Mouse (Mus musculus) embryonic facial prominence, embryonic 14.5 days (tissue): ENCODE measurements at regions not wholly inside any gene's neighbourhood (a gene's known extent, or its start where the extent isn't known, plus 50 kb on each side); places are given as distances from the start of the nearest gene placed in this dataset.

ENCODE experiments used
- ATAC-seq: fragments of 200-750 bp; cut with Nextera tagmentation; 2 replicates; pipeline ENCODE4 v1.8.0; 2017; ENCODE audit warnings: low read depth, moderate number of reproducible peaks, moderate TSS enrichment
- DNase-seq: peaks from one replicate; pipeline ENCODE4 v3.0.0-alpha.2; 2015; ENCODE audit warnings: low spot score
- H3K27ac ChIP-seq: fragments of 300-500 bp; sonication (generic); replicated peaks from 2 replicates; pipeline ENCODE4 v1.5.1; 2014; ENCODE audit warnings: low read depth, mild to moderate bottlenecking, low read length, moderate library complexity
- H3K27me3 ChIP-seq: fragments of 300-500 bp; sonication (generic); replicated peaks from 2 replicates; pipeline ENCODE4 v1.6.1; 2014; ENCODE audit warnings: low read length; ENCODE audit not compliant: control insufficient read depth, insufficient read depth
- H3K36me3 ChIP-seq: fragments of 300-500 bp; sonication (generic); 2 replicates; pipeline ENCODE4 v1.6.1; 2014; ENCODE audit warnings: low read length, mixed read lengths; ENCODE audit not compliant: control insufficient read depth, insufficient read depth
- H3K4me1 ChIP-seq: fragments of 300-500 bp; sonication (generic); 2 replicates; pipeline ENCODE4 v1.6.1; 2014; ENCODE audit warnings: antibody characterized with exemption, low read length; ENCODE audit not compliant: control insufficient read depth, insufficient read depth
- H3K4me2 ChIP-seq: fragments of 300-500 bp; sonication (generic); 2 replicates; pipeline ENCODE4 v1.6.1; 2014; ENCODE audit warnings: low read depth, mild to moderate bottlenecking, low read length, moderate library complexity, mixed read lengths
- H3K4me3 ChIP-seq: fragments of 300-500 bp; sonication (generic); 2 replicates; pipeline ENCODE4 v1.5.1; 2014; ENCODE audit warnings: low read depth, mild to moderate bottlenecking, low read length
- H3K9ac ChIP-seq: fragments of 300-500 bp; sonication (generic); 2 replicates; pipeline ENCODE4 v1.6.1; 2014; ENCODE audit warnings: low read depth, mild to moderate bottlenecking, low read length, moderate library complexity, mixed read lengths
- H3K9me3 ChIP-seq: fragments of 300-500 bp; sonication (generic); 2 replicates; pipeline ENCODE4 v1.6.1; 2016; ENCODE audit warnings: low read length; ENCODE audit not compliant: control insufficient read depth
- WGBS: fragments of 180-500 bp; shearing (Covaris S2); extraction: QIAGEN DNeasy Blood & Tissue Kit; methylation state at CpG from one replicate; pipeline ENCODE4 v1.1.7; 2014; 5-methylcytosine and 5-hydroxymethylcytosine counted together

- Histone ChIP-seq H3K9me3 (no peaks in the 10 kb centered on the region), H3K27ac (no peak overlapping the region), H3K4me2 (peak overlapping the region; percentile 59), H3K36me3 (no peaks in the 10 kb centered on the region), H3K4me3 (peak overlapping the region; percentile 38), H3K9ac (peak overlapping the region; percentile 62), H3K4me1 (0 out of 2 replicates have a peak, but pooled peaks cover 3% of the 10 kb centered on the region), H3K27me3 (no peaks in the 10 kb centered on the region)
- ATAC-seq: peak; percentile 47; the same call in 1 of the 2 replicates
- DNase-seq: peak; percentile 90
- 23% methylated on average over 16 of the region's 16 CpGs for WGBS
Measured at GRCm38 (mm10) chr3:134629166-134630134, 199.4 kb upstream of the Tacr3 start.

- H3K4me1 ChIP-seq: 0 out of 2 replicates have a peak, but pooled peaks cover 3% of the 10 kb centered on the region
- 14% methylated on average over 9 of the region's 9 CpGs for WGBS
- peak; percentile 71; the same call in 1 of the 2 replicates for ATAC-seq
- H3K9ac ChIP-seq: peak overlapping the region; percentile 62
- DNase-seq: no peak
- H3K36me3 ChIP-seq: no peaks in the 10 kb centered on the region
- no peaks in the 10 kb centered on the region for H3K9me3 ChIP-seq
- peak overlapping the region; percentile 38 for H3K4me3 ChIP-seq
- 0 out of 2 replicates have a peak overlapping the region, but pooled peaks have one; percentile 28 for H3K27ac ChIP-seq
- H3K4me2 ChIP-seq: peak overlapping the region; percentile 59
- no peaks in the 10 kb centered on the region for H3K27me3 ChIP-seq
Measured at GRCm38 (mm10) chr3:134630135-134630516, 198.7 kb upstream of the Tacr3 start.

- WGBS: 44% methylated on average over 3 of the region's 3 CpGs
- DNase-seq (peak; percentile 27), ATAC-seq (no peak)
Measured at GRCm38 (mm10) chr3:134648727-134649445, 179.9 kb upstream of the Tacr3 start.

DNA sequence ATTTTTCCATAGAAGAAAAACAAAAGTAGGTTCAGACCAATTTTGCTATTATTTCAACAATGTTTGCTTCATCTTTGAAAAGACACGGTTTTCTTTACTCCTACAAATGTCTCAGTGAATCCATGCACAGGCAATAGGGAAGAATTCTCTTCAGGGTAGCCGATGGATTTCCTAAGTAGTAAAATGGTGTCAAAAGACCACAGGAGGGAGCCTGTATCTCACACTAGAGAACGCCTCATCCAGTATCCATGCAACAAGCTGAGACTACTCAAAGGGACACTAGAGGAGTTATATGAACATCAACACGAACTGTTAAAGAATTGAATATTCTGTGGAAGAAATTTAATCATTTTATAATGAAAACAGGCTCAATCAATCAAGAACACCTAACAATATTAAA, 174.8 kb upstream of the Tacr3 start:
- Histone ChIP-seq H3K9me3 (no peaks in the 10 kb centered on the region), H3K27ac (no peak overlapping the region), H3K9ac (no peak overlapping the region), H3K36me3 (no peaks in the 10 kb centered on the region), H3K4me2 (no peak overlapping the region), H3K4me3 (no peak overlapping the region), H3K4me1 (no peaks in the 10 kb centered on the region), H3K27me3 (no peaks in the 10 kb centered on the region)
- WGBS: 37% methylated on average over 4 of the region's 4 CpGs
- peak; percentile 73 for DNase-seq
- ATAC-seq: peak; percentile 57; the same call in 1 of the 2 replicates

More at GRCm38 (mm10) chr3:134648727-134649445, 179.9 kb upstream of the Tacr3 start:
- Histone ChIP-seq H3K4me3 (no peak overlapping the region), H3K27me3 (no peaks in the 10 kb centered on the region), H3K4me2 (no peak overlapping the region), H3K9ac (no peak overlapping the region), H3K36me3 (no peaks in the 10 kb centered on the region), H3K9me3 (no peaks in the 10 kb centered on the region), H3K4me1 (no peaks in the 10 kb centered on the region), H3K27ac (no peak overlapping the region)

- no peak overlapping the region for H3K4me3 ChIP-seq
- H3K27ac ChIP-seq: no peak overlapping the region
- WGBS: 83% methylated on average over 2 of the region's 2 CpGs
- H3K9me3 ChIP-seq: no peaks in the 10 kb centered on the region
- ATAC-seq: no peak
- no peaks in the 10 kb centered on the region for H3K36me3 ChIP-seq
- no peak overlapping the region for H3K9ac ChIP-seq
- H3K4me1 ChIP-seq: no peaks in the 10 kb centered on the region
- no peak overlapping the region for H3K4me2 ChIP-seq
- DNase-seq: no peak
- no peaks in the 10 kb centered on the region for H3K27me3 ChIP-seq
Measured at GRCm38 (mm10) chr3:134694893-134695292, 133.9 kb upstream of the Tacr3 start.

DNA sequence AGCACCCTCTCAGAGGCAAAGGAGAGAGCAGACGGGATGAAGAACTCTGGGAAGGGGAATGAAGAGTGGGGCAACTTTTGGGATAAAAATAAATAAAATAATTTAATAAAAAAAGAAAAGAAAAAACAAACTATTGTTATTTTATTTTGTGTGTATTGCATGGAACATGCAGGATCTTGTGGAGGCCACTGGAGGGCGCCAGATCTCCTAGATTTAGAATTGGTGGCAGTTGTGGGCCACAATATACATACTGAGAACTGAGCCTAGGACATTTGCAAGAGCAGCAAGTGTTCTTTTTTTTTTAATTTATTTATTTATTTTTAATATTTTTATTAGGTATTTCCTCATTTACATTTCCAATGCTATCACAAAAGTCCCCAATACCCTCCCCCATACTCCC, 110.2 kb upstream of the Tacr3 start:
- H3K27ac ChIP-seq: no peak overlapping the region
- H3K4me1 ChIP-seq: no peaks in the 10 kb centered on the region
- WGBS: 36% methylated on average over 2 of the region's 2 CpGs
- DNase-seq (no peak), ATAC-seq (no peak)
- no peaks in the 10 kb centered on the region for H3K27me3 ChIP-seq
- H3K4me2 ChIP-seq: no peak overlapping the region
- H3K4me3 ChIP-seq: no peak overlapping the region
- H3K36me3 ChIP-seq: no peaks in the 10 kb centered on the region
- no peak overlapping the region for H3K9ac ChIP-seq
- no peaks in the 10 kb centered on the region for H3K9me3 ChIP-seq

GRCm38 (mm10) chr3:134735684-134736083, 93.1 kb upstream of the Tacr3 start:
- no peaks in the 10 kb centered on the region for H3K4me1 ChIP-seq
- no peak overlapping the region for H3K4me2 ChIP-seq
- no peaks in the 10 kb centered on the region for H3K27me3 ChIP-seq
- H3K9me3 ChIP-seq: no peaks in the 10 kb centered on the region
- H3K9ac ChIP-seq: no peak overlapping the region
- no peak overlapping the region for H3K27ac ChIP-seq
- DNase-seq (no peak), ATAC-seq (no peak)
- WGBS: 63% methylated on average over 1 of the region's 1 CpGs
- no peaks in the 10 kb centered on the region for H3K36me3 ChIP-seq
- no peak overlapping the region for H3K4me3 ChIP-seq

- H3K4me1 ChIP-seq: no peaks in the 10 kb centered on the region
- WGBS: 93% methylated on average over 1 of the region's 1 CpGs
- H3K27me3 ChIP-seq: no peaks in the 10 kb centered on the region
- no peaks in the 10 kb centered on the region for H3K9me3 ChIP-seq
- no peak overlapping the region for H3K4me2 ChIP-seq
- DNase-seq (no peak), ATAC-seq (no peak)
- no peak overlapping the region for H3K27ac ChIP-seq
- no peak overlapping the region for H3K4me3 ChIP-seq
- H3K36me3 ChIP-seq: no peaks in the 10 kb centered on the region
- no peak overlapping the region for H3K9ac ChIP-seq
Measured at GRCm38 (mm10) chr3:134761108-134761507, 67.7 kb upstream of the Tacr3 start.
